Comparison of ENCODE assay signal across 19 mouse cellular contexts in genomic region chr2:60868060-60868662, GRCm38 (mm10).
DNase-seq lines count a peak whose midpoint lies in the region; ATAC-seq lines count a peak whose summit lies in the region.
"Had no signal": no experiment of that assay in that cellular context is flagged by ENCODE, and none has a peak within 500 bp of the region (broad histone marks: within the 10 kb centered on the region; RNA-seq: fewer than 3 reads in every experiment).

No protein-coding gene starts in this region.

- no peak for DNase-seq in heart, postnatal 14 days
- DNase-seq in Muller cell, postnatal 12 days (ENCODE audit: inconsistent ontology term), result peak; percentile 79
- DNase-seq in liver, embryonic 13.5 days, result no peak
- DNase-seq in forebrain, embryonic 11.5 days (ENCODE audit: low spot score), result no peak
- no peak for DNase-seq in kidney, adult 18-20 months
- DNase-seq: cerebellum, postnatal 14 days; gastrocnemius, postnatal 14 days; layer of hippocampus, adult 9-11 months; left cerebral cortex, postnatal 4 days had no signal

- H3K4me1 ChIP-seq in heart, embryonic 12.5 days (replicated peaks), result peaks cover 87% of the 10 kb centered on the region
- H3K4me1 ChIP-seq in liver, embryonic 13.5 days (replicated peaks), result peaks cover 91% of the 10 kb centered on the region
- H3K4me1 ChIP-seq in forebrain, embryonic 11.5 days (replicated peaks; ENCODE audit: control insufficient read depth, insufficient read depth, low read length), result no peaks in the 10 kb centered on the region
- H3K4me1 ChIP-seq in hindbrain, embryonic 16.5 days (ENCODE audit: control insufficient read depth, insufficient read depth, low read depth, low read length), result peaks cover 13% of the 10 kb centered on the region
- H3K4me1 ChIP-seq: midbrain, embryonic 13.5 days had no signal

- peak; percentile 56; the same call in 1 of the 2 replicates for ATAC-seq in heart, embryonic 12.5 days (ENCODE audit: insufficient number of reproducible peaks, low FRiP score)
- peak; percentile 66 for ATAC-seq in liver, embryonic 13.5 days (ENCODE audit: low read depth)
- peak; percentile 55 for ATAC-seq in neutrophil, adult 5-6 weeks (ENCODE audit: extremely low read depth, insufficient number of reproducible peaks, low FRiP score, poor library complexity, severe bottlenecking)
- no peak for ATAC-seq in forebrain, embryonic 11.5 days (replicated peaks; ENCODE audit: low FRiP score)
- ATAC-seq in hindbrain, embryonic 16.5 days, result no peak
- ATAC-seq: forebrain, embryonic 14.5 days; midbrain, embryonic 13.5 days had no signal

- no peak overlapping the region for H3K4me2 ChIP-seq in heart, embryonic 12.5 days
- peak overlapping the region; percentile 15; the same call in 1 of the 2 replicates for H3K4me2 ChIP-seq in liver, embryonic 13.5 days
- H3K4me2 ChIP-seq in forebrain, embryonic 11.5 days (ENCODE audit: low read depth, low read length, severe bottlenecking), result no peak overlapping the region
- no peak overlapping the region for H3K4me2 ChIP-seq in hindbrain, embryonic 16.5 days (ENCODE audit: low read length)
- H3K4me2 ChIP-seq: embryonic facial prominence, embryonic 13.5 days; heart, embryonic 13.5 days; hindbrain, embryonic 12.5 days; lung, embryonic 15.5 days; midbrain, embryonic 13.5 days; neural tube, embryonic 13.5 days had no signal

- H3K9me3 ChIP-seq in heart, embryonic 12.5 days (replicated peaks), result no peaks in the 10 kb centered on the region
- H3K9me3 ChIP-seq in liver, embryonic 13.5 days (replicated peaks), result no peaks in the 10 kb centered on the region
- no peaks in the 10 kb centered on the region for H3K9me3 ChIP-seq in forebrain, embryonic 11.5 days (ENCODE audit: control insufficient read depth, low read length)
- no peaks in the 10 kb centered on the region for H3K9me3 ChIP-seq in hindbrain, embryonic 16.5 days (ENCODE audit: control insufficient read depth, low read length)
- H3K9me3 ChIP-seq: embryonic facial prominence, embryonic 13.5 days; heart, embryonic 13.5 days; hindbrain, embryonic 12.5 days; lung, embryonic 15.5 days; midbrain, embryonic 13.5 days; neural tube, embryonic 13.5 days had no signal

- intact Hi-C loops in heart, postnatal 14 days (cut with DNase I), result no loop called here

- no peaks in the 10 kb centered on the region for H3K27me3 ChIP-seq in heart, embryonic 12.5 days (replicated peaks)
- no peaks in the 10 kb centered on the region for H3K27me3 ChIP-seq in liver, embryonic 13.5 days
- peaks cover 12% of the 10 kb centered on the region for H3K27me3 ChIP-seq in forebrain, embryonic 11.5 days (ENCODE audit: control insufficient read depth, insufficient read depth, low read length)
- H3K27me3 ChIP-seq in hindbrain, embryonic 16.5 days (replicated peaks; ENCODE audit: control insufficient read depth, insufficient read depth, low read length), result no peaks in the 10 kb centered on the region
- H3K27me3 ChIP-seq: embryonic facial prominence, embryonic 13.5 days; heart, embryonic 13.5 days; hindbrain, embryonic 12.5 days; lung, embryonic 15.5 days; neural tube, embryonic 13.5 days had no signal

- H3K9ac ChIP-seq in heart, embryonic 12.5 days, result no peak overlapping the region
- 0 out of 2 replicates have a peak overlapping the region, but pooled peaks have one; percentile 15 for H3K9ac ChIP-seq in liver, embryonic 13.5 days
- H3K9ac ChIP-seq in forebrain, embryonic 11.5 days (ENCODE audit: low read length), result no peak overlapping the region
- H3K9ac ChIP-seq in hindbrain, embryonic 16.5 days (ENCODE audit: low read depth, low read length), result no peak overlapping the region
- H3K9ac ChIP-seq: embryonic facial prominence, embryonic 13.5 days; heart, embryonic 13.5 days; hindbrain, embryonic 12.5 days; lung, embryonic 15.5 days; midbrain, embryonic 13.5 days; neural tube, embryonic 13.5 days had no signal

- H3K4me3 ChIP-seq in heart, embryonic 12.5 days, result no peak overlapping the region
- no peak overlapping the region for H3K4me3 ChIP-seq in liver, embryonic 13.5 days (replicated peaks)
- no peak overlapping the region for H3K4me3 ChIP-seq in forebrain, embryonic 11.5 days (ENCODE audit: low read depth, low read length)
- H3K4me3 ChIP-seq in hindbrain, embryonic 16.5 days (ENCODE audit: low read length), result no peak overlapping the region
- H3K4me3 ChIP-seq: embryonic facial prominence, embryonic 13.5 days; heart, embryonic 13.5 days; hindbrain, embryonic 12.5 days; lung, embryonic 15.5 days; midbrain, embryonic 13.5 days; neural tube, embryonic 13.5 days had no signal

- no peaks in the 10 kb centered on the region for H3K36me3 ChIP-seq in heart, embryonic 12.5 days
- H3K36me3 ChIP-seq in liver, embryonic 13.5 days, result no peaks in the 10 kb centered on the region
- H3K36me3 ChIP-seq in forebrain, embryonic 11.5 days (ENCODE audit: control insufficient read depth, insufficient read depth, low read length), result no peaks in the 10 kb centered on the region
- H3K36me3 ChIP-seq in hindbrain, embryonic 16.5 days (ENCODE audit: control insufficient read depth, insufficient read depth, low read length), result no peaks in the 10 kb centered on the region
- H3K36me3 ChIP-seq: embryonic facial prominence, embryonic 13.5 days; heart, embryonic 13.5 days; hindbrain, embryonic 12.5 days; lung, embryonic 15.5 days; midbrain, embryonic 13.5 days; neural tube, embryonic 13.5 days had no signal

- 49% methylated on average over 4 of the region's 4 CpGs for WGBS in heart, embryonic 12.5 days
- WGBS in liver, embryonic 13.5 days (ENCODE audit: insufficient replicate concordance), result 20% methylated on average over 4 of the region's 4 CpGs
- 81% methylated on average over 4 of the region's 4 CpGs for WGBS in forebrain, embryonic 11.5 days
- 79% methylated on average over 4 of the region's 4 CpGs for WGBS in hindbrain, embryonic 16.5 days

- H3K27ac ChIP-seq in heart, embryonic 12.5 days (ENCODE audit: poor library complexity, severe bottlenecking), result no peak overlapping the region
- H3K27ac ChIP-seq in liver, embryonic 13.5 days, result 0 out of 2 replicates have a peak overlapping the region, but pooled peaks have one; percentile 1
- H3K27ac ChIP-seq in forebrain, embryonic 11.5 days (ENCODE audit: low read depth, low read length), result no peak overlapping the region
- no peak overlapping the region for H3K27ac ChIP-seq in hindbrain, embryonic 16.5 days (ENCODE audit: low read depth, low read length)
- H3K27ac ChIP-seq: embryonic facial prominence, embryonic 13.5 days; hindbrain, embryonic 12.5 days; lung, embryonic 15.5 days; midbrain, embryonic 13.5 days; neural tube, embryonic 13.5 days had no signal

Comparison
In these comparisons a context has a peak if more than half of its experiments do, and no peak if none do; other contexts are left out.
1. ATAC-seq: peak in heart, embryonic 12.5 days (single experiment), liver, embryonic 13.5 days (single experiment) and neutrophil, adult 5-6 weeks (single experiment); none in forebrain, embryonic 11.5 days (single experiment) and hindbrain, embryonic 16.5 days (single experiment).